Mouse (Mus musculus): ENCODE data around the gene Olfr323.

The Olfr323 gene

DNA sequence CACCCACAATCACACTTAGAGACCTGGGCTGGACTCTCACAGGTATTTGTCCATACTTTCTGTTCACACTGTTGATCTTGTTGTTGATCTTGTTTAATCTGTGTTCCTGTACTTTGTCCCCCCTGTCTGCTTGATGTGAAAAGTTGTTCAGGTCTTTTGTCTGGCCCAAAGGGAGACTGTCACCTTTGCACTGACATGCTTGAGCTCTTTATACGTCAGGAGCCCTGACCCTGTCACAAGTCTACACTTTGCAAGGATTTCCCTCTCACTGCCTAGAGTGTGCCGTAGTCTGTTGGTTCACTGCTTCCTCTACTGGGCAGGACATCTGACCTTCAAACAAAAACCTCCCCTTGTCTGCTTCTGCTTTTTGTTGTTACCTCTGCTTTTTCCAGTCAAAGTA, 25.6 kb downstream of the Olfr323 start:
- DNase-seq (ENCODE audit: extremely low read depth, low read depth, low spot score): no peak

DNA sequence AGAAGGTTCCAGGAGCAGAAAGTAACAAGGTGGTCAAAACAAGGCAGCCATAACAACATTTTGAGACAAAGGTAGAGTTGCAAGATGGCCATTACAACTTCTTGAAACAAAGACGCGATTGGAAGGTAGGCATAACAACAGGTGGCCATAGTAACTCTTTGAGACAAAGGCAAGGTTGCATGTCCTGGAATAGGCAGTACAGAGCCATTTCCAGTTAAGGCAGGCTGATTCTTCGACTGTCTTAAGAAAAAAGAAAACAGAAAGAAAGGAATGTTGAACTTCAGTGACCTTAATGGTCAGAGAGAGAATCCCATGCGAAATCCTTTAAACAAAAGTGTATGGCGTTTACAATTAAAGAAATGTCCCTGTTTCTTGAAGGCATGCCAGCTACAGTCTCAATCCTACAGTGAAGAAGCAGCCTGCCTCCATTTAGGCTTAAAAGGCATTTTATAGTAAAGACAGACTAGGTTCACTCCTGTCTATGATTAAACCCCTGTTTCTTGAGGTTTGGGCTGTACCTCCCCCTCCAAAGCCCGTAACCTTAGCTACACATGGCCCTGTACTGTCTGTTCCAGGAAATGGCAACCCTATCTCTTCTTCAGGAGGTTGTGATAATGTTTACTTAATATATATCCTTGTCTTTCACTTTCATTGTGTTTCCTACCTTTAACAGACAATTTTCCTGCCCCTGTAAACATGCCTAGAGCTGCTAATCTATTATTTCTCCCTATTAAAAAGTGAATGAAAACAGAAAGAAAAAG, 27.3 kb downstream of the Olfr323 start:
- DNase-seq (ENCODE audit: extremely low read depth, low read depth, low spot score): no peak

DNA sequence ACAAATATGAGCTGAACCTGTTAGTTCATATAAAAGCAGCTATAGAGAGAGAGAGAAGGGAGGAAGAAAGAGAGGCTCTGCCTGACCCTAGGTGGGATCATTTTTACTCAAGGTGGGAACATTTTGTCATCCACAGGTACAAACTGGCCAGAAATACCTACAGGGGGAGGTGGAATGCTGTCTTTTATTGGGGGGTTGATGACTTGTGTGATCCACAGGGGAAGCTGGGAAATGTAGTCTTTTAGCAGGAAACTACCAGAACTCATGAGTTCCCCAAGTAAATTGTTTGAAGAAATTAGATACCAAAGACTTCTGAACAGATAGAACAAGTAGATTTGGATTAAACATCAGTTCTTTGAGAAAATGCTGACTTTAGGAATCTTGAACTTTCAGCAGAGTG, 28.2 kb downstream of the Olfr323 start:
- DNase-seq (ENCODE audit: extremely low read depth, low read depth, low spot score): no peak

DNA sequence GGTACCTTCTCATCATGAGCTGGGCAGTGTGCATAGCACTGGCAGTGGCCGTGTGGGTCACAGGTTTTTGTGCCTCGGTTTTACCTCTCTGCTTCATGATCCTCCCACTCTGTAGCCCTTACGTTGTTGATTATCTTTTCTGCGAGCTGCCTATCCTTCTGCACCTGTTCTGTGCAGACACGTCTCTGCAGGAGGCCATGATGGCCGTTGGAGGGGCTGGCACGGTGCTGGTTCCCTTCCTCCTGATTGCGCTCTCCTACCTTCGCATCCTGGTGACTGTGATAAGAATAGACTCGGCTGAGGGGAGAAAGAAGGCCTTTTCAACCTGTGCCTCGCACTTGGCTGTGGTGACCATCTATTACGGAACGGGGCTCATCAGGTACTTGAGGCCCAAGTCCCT, 32.5 kb downstream of the Olfr323 start:
- no peak for DNase-seq (ENCODE audit: extremely low read depth, low read depth, low spot score)

DNA sequence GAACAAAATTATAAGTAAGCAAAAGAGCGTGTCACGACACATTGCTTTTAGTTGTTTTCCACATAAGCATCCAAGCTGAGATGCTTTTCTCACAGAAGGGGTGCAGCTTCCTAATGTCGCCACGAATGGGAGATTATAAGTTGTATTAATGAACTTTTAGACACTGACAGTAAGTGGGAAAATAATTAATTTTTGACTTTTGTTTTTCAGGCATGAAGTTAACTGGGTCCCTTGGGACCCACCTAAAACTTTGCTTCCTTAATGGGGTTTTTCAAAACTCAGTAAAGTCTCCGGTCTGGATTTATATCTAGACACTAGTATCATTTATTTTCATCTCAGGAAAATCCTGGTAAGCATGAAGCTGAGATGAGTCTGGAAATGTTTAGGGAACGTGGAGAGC, 35.5 kb downstream of the Olfr323 start, which contains the start of gene Olfr324:
TSS of gene Olfr324 (plus strand) at position 301 of the 400 bp plus-strand sequence.
- DNase-seq (ENCODE audit: extremely low read depth, low read depth, low spot score): no peak

DNA sequence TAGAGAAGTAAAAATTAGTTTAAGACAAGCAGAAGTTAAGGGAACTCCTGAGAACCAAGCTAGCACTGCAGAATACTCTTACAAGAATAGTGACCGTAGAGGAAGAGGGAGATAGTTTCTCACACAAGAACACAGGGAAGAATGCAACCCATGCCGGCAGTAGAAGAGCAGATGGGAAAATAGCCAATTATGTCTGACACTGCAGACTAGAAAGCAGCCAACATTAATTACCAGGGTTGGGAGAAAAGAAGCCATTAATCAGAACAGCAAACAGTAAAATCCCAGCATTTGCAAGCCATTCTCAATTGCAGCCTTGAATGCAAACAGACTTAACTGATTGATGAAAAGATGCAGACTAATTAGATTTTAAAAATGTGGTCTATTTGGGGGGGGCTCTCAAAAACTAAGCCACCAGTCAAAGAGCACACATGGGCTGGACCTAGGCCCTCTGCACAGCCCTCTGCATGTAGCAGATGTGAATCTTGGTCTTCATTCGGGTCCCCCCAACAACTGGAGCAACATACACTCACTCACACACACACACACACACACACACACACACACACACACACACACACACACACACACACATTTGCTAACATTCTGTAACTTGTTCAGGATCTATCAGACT, 41.6 kb downstream of the Olfr323 start:
- no peak for DNase-seq (ENCODE audit: extremely low read depth, low read depth, low spot score)

DNA sequence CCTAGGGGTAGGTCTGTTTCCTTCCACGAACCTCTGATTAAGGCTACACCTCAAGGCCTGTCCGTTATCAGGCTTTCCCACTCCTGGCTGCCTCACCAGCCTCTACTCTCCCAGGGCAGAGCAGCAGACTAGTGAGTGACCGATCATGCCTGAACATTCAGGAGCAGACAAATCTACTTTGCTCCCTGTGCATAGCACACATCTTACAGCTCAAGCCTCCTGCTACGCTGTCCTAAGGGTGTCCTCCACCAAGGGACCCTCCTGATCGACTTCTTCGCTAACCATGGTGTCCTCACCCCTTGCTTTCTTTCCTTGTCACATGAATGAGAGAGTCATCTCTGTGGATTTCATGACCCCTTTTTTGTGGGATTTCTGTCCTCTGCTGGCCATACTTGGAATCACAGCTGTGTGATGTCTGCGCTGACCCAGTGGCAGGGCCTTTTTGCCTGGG, 42.4 kb downstream of the Olfr323 start:
- DNase-seq (ENCODE audit: extremely low read depth, low read depth, low spot score): no peak

DNA sequence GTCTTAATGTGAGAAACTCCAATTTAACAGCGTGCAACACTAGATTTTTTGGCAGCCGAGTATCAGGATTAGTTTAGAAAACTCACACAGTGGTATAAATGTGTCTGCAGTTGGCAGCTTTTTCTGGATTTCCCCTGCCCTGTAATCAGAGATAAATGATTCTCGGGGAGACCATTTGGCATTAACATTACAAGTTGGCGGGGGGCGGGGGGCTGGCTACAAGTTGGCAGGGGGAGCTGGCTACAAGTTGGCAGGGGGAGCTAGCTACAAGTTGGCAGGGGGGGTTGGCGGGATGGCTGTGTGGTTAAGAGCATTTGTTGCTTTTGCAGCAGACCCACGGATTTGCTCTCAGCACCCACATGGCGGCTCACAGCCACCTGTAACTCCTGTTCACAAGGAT, 51.7 kb downstream of the Olfr323 start:
- no peak for DNase-seq (ENCODE audit: extremely low read depth, low read depth, low spot score)

DNA sequence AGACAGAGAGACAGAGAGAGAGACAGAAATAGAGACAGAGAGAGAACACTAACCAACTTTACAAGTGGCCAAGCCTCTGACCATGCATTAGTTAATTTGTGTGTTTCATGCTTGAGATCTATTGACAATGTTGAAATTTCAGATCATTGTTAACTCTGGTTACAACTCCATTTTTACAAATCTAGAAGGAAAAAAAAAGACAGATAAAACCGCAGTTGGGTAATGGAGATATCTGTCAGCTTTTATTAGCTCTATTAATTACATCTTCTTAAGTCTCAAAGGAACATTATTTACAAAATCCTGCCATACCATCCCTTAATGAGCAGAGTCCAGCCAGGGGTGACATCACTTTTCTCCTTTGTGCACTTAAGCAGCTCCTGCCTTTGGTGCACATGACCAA, 52.9 kb downstream of the Olfr323 start, which contains the start of gene Olfr325:
TSS of gene Olfr325 (plus strand) at position 301 of the 400 bp plus-strand sequence.
- DNase-seq (ENCODE audit: extremely low read depth, low read depth, low spot score): no peak
